Mouse (Mus musculus) layer of hippocampus, adult 9-10 months (tissue): Measurements from ENCODE around the gene Katnal1.
A peak's percentile ranks its signal among the peaks of the same experiment; 100 is the strongest.

Source experiments
- DNase-seq: peaks from one replicate; pipeline ENCODE4 v3.0.0; 2022; ENCODE audit warnings: low spot score

Katnal1 gene

GRCm38 (mm10) chr5:148929116-148929449 lies at the start of gene Katnal1:
Gene Katnal1 (minus strand): TSS chr5:148929320.
- no peak for DNase-seq

- DNase-seq = no peak
Measured at GRCm38 (mm10) chr5:148978458-148979165, 49.5 kb upstream of the Katnal1 start.

DNA sequence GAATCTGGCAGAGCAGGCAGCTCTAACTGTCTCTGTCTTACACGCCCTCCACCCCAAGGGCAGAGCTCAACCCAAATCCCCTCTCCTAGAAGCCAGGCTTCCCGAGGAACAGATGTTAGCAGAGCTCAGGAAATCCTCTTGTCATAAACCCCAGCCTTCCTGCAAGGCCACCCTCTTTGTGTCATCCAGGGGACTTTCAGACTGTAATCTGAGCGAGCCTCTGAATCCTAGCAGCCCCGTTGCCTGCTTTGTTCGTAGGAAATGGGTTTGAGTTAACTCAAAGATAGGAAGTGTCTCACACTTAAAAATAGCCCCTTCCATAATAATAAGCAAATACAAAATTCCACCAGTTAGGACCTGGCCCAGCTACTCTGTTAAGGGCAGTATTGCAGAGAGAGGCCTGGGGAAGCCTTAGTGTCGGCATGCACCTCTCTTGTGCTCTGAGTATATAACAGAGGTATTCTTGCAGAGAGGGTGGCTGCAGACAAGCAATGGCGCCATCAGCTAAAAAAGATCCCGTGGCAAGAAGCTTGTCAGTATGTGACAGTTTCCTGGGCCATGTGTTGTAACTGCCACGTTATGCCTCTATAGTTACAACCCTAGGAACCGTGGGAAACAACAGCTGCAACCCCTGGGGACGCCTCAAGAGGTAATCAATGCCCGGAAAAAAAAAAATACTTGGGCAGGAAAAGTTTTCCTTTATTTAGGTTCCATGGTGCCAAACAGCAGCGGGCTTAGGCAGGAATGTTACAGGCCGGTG lies 48.8 kb upstream of the Katnal1 start:
- DNase-seq = no peak

- no peak for DNase-seq
Measured at GRCm38 (mm10) chr5:148976876-148977275, 47.8 kb upstream of the Katnal1 start.

GRCm38 (mm10) chr5:148975035-148975434 lies 45.9 kb upstream of the Katnal1 start:
- DNase-seq = no peak

DNA sequence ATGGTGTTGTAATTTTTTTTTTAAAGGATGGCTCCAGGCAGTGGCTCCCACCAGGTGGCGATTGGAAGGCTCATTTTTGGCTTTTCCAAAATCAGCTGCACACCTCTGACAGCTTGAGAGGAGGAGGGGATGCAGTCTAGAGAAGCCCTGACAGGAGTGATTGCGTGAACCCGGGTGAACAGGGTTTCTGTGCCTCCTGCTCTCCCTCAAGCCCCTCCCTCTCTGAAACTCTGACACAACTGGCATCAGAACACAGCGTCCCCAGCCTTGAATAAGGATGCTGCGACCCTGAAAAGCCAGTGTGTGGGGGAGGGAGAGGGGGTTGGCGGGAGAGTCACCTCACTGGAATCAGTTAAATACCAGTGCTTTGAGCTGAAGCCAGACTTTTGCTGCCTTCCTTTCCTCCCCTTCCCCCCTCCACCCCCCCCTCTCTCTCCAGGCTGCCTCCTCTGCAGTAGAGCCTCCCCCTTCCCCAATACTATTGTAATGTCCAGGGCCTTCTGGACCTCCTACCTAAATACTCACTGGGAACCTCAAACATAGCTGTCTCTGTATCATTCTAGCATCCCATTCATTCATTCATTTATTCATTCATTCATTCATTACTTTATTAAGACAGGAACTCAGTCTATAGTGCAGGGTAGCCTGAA lies 44.0 kb upstream of the Katnal1 start:
- no peak for DNase-seq

DNA sequence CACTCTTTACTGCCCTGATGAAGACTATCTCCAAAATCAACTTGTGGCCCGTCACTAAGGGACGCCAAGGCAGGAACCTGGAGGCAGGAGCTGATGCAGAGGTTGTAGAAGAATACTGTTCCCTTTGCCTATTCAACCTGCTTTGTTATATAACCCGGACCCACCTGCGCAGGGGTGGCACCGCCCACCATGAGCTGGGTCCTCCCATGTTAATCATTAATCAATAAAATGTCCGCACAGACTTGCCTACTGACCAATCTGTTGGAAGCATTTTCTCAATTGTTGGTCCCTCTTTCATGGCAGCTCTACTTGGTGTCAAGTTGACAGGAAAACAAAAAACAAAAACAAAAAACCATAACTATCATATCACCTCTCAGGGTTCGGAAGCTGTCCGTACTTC lies 43.0 kb upstream of the Katnal1 start:
- DNase-seq = no peak

DNA sequence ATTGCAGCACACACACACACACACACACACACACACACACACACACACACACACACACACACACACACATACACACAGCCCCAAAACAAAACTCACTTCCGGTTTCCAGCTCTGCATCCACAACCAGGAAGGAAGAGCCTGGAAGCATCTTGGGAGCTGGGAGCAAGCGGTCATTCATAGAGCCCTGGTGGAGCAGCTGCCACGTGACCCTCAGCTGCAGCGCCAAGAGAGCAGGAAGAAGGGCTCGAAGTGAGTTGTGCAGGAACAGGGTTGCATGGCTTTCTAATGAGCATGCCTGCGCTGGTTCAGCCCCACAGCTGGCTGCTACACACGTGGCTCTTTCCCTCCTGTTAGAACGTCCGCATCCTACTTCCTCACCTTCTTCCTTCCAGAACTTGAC lies 40.5 kb upstream of the Katnal1 start:
- DNase-seq = no peak

DNA sequence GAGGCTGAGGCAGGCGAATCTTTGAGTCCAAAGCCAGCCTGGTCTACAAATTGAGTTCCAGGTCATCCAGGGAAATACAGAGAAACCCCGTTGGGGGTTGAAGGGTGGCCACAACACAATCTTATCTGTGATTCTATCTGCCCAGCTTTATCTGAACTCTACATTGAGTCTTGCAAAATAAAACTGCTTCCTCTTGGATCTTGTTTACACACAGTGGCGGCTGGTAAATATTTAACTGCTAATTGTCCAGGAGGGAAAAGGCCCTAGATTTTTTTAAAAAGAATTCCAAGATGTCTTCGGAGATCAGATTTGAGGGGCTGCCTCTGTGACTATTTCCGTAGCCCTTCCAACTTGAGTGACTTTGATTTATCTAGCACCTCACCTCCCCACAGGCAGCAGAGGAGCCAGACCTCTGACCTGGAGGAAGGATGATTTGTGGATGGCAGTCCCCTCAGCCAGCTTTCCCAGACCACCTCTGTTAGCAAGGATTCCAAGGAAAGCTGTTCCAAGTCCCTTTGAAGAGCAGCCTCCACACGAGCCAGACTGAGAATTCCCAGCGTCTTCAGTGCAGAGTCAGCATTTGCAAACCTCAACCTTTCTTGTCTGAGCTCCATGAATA lies 39.9 kb upstream of the Katnal1 start:
- DNase-seq = no peak

GRCm38 (mm10) chr5:148968179-148968578 lies 39.1 kb upstream of the Katnal1 start:
- DNase-seq = no peak

GRCm38 (mm10) chr5:148966395-148966794 lies 37.3 kb upstream of the Katnal1 start:
- DNase-seq = no peak

GRCm38 (mm10) chr5:148965691-148966333 lies 36.7 kb upstream of the Katnal1 start:
- DNase-seq = peak; percentile 52

DNA sequence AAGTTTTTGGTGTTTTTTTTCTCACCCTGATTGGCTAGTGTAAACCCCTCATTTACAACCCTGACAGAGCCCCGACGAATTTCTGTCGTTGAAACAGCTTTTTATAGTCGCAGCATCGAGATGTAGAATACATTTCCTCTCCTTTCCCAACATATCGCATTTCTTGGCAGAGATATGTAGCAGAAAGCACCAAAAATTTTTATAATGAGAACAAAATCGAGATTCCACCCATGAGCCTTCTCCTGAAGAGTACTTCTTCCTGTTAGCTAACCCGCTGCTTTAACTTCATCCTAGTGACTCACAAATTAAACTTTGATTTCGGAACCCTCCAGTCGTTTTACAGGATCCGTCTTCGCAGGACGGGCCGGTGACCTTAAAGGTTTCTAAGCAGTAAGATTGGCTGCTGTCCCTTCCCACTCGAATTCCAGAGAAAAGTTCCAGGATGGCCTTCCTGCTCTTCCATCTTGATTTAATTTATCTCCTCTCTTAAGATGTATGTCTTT lies 36.0 kb upstream of the Katnal1 start:
- no peak for DNase-seq

- no peak for DNase-seq
Measured at GRCm38 (mm10) chr5:148964251-148964650, 35.1 kb upstream of the Katnal1 start.

DNA sequence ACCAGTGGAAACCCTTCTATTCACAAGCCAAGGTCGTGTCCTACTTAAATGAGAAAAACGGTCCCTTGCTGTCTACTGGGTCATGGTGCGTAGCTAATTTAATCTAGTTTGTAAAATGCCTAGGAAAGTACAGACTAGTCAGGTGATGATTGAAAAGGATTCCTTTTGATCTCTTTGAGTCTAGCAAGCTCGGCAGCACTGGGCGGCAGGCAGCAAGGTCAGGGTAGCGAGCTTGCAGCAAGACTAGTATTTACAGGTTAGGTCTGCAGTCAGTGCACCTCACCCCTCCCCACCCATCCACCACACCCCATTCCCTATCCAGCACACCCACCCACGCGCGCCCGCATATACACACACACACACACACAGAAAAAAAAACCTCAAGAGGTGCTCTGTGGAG lies 31.1 kb upstream of the Katnal1 start:
- DNase-seq = no peak

DNA sequence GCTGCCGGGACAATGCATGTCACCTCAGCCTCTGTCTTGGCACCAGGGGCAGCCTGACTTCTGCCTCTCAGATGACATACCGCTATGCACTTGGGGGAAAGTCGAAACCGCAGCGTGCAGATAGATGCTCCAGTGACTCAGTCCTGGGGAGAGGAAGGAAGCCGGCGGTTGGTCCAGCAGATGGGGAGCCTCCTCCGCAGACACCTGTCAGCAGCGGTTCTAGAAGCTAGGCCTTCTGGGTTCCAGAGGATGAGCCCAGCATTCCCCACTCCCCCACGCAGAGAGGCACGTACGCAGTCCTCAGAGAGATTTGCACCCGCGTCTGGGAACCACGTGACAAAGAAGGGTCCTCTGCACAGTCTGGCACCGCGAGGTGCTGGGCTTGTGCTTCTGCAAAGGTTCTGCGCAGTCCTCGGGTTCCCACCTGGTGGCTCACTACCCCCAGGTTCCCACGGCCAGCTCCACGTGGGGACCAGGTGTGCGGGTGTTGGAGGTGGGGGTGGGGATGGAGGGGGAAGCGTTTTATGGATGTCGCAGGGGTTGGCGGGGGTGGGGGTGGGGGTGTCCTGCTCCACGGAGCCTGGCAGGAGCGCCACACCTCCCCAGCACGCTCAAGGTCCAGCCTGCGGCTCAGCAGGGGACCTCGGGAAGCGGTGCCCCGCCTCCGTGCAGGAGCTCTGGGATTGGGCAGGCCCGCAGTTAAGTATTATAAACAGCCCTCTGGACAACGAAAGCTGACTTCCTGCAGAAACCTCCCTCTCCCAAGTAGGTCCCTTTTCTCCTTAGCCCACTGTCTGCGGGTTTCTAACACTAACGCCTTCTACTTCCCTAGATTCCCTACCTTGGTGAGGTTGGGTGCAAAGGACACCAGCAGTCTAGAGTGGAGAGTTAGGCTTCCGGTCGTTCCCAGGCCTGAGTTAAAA lies 30.2 kb upstream of the Katnal1 start:
- peak; percentile 57 for DNase-seq

- DNase-seq = no peak
Measured at GRCm38 (mm10) chr5:148958355-148958754, 29.2 kb upstream of the Katnal1 start.

GRCm38 (mm10) chr5:148956898-148957535 lies 27.9 kb upstream of the Katnal1 start:
- DNase-seq = no peak

- no peak for DNase-seq
Measured at GRCm38 (mm10) chr5:148956091-148956490, 27.0 kb upstream of the Katnal1 start.

GRCm38 (mm10) chr5:148955575-148955974 lies 26.5 kb upstream of the Katnal1 start:
- DNase-seq = no peak
